Mouse (Mus musculus): ENCODE measurements around the gene Atp6v1g2.

GRCm38 (mm10) chr17:35252619-35253292 is 19.3 kb downstream of the Atp6v1g2 start:
- TF ChIP-seq POLR2A (IDR thresholded peaks at IDR 0.05; ENCODE audit: borderline replicate concordance, low read depth, low read length), result no peak
- TF ChIP-seq CTCF (IDR thresholded peaks at IDR 0.05; ENCODE audit: low read depth, low read length), result no peak

All from bone marrow macrophage, adult 2 months (primary cell).